Mouse (Mus musculus): Measurements from ENCODE around the gene Fah. TPM values are rescaled to one million over a fixed set of nuclear protein-coding genes. Genes with fewer than 3 reads are reported as not detected.

Fah gene
- total RNA-seq, 4 experiments from 2014 or later = 23.7 to 27.6 (median 26.1) TPM

Other genes with a start within 250 kb of the Fah start
- 100 to 1,000 TPM; 205 to 240 (median 236) TPM for gene Arnt2, start 196.5 kb downstream of the Fah start, total RNA-seq (2022)
- gene Gm2115, start 77.8 kb downstream of the Fah start, total RNA-seq (2022) = 10 to 100 TPM in 1 of 4 experiments, 1 to 10 TPM in 3; 6.6 to 10.3 (median 7.0) TPM
- 10 to 100 TPM; 59.2 to 83.4 (median 70.9) TPM for gene Zfand6, start 83.2 kb upstream of the Fah start, total RNA-seq (2022)
- not detected for gene Olfr291, start 246.8 kb upstream of the Fah start, total RNA-seq (2022)

Measured in left cerebral cortex, adult 8-10 months (tissue).